Mouse (Mus musculus): ENCODE results near the gene Sdc3.

- TF ChIP-seq POLR2A (IDR thresholded peaks at IDR 0.05; ENCODE audit: insufficient read depth, low read depth, low read length): no peak
- no peak for TF ChIP-seq EP300 (IDR thresholded peaks at IDR 0.05; ENCODE audit: insufficient read depth, low read depth, low read length)
- TF ChIP-seq CTCF (IDR thresholded peaks at IDR 0.05): no peak
These were observed 80.1 kb downstream of the Sdc3 start for GRCm38 (mm10) chr4:130872414-130872813.

Measured in heart, adult 2 months (tissue).